Mouse (Mus musculus) neural tube, embryonic 11.5 days (tissue): ENCODE measurements around the gene Arhgdia. TPM values are rescaled to one million over a fixed set of nuclear protein-coding genes. Genes with fewer than 3 reads are reported as not detected.
"Not testable (repeated sequence)": the region's sequence is repeated elsewhere in the genome, so short reads cannot be mapped to it uniquely, and the experiment has no call there.

Experiments
- ATAC-seq: fragments of 200-750 bp; cut with Nextera tagmentation; 2 replicates; pipeline ENCODE4 v1.8.0; 2017; ENCODE audit warnings: moderate number of reproducible peaks, mild to moderate bottlenecking, moderate TSS enrichment, moderate library complexity; ENCODE audit not compliant: insufficient read depth, low FRiP score, low TSS enrichment
- DNase-seq: peaks from one replicate; pipeline ENCODE4 v3.0.0-alpha.2; 2015; ENCODE audit warnings: low spot score
- H3K27ac ChIP-seq: fragments of 300-500 bp; sonication (generic); 2 replicates; pipeline ENCODE4 v1.5.1; 2014; ENCODE audit warnings: low read depth, mild to moderate bottlenecking, low read length
- H3K27me3 ChIP-seq: fragments of 300-500 bp; sonication (generic); 2 replicates; pipeline ENCODE4 v1.6.1; 2014; ENCODE audit warnings: mild to moderate bottlenecking, low read length, mixed read lengths; ENCODE audit not compliant: control insufficient read depth, insufficient read depth
- H3K36me3 ChIP-seq: fragments of 300-500 bp; sonication (generic); 2 replicates; pipeline ENCODE4 v1.6.1; 2014; ENCODE audit warnings: mild to moderate bottlenecking, low read length, moderate library complexity, mixed read lengths; ENCODE audit not compliant: control insufficient read depth, insufficient read depth
- H3K4me1 ChIP-seq: fragments of 300-500 bp; sonication (generic); 2 replicates; pipeline ENCODE4 v1.6.1; 2014; ENCODE audit warnings: low read length, mixed read lengths; ENCODE audit not compliant: control insufficient read depth, insufficient read depth
- H3K4me2 ChIP-seq: fragments of 300-500 bp; sonication (generic); 2 replicates; pipeline ENCODE4 v1.6.1; 2014; ENCODE audit warnings: low read depth, mild to moderate bottlenecking, moderate library complexity
- H3K4me3 ChIP-seq: fragments of 300-500 bp; sonication (generic); 2 replicates; pipeline ENCODE4 v1.5.1; 2014; ENCODE audit warnings: low read depth, low read length
- H3K9ac ChIP-seq: fragments of 300-500 bp; sonication (generic); 2 replicates; pipeline ENCODE4 v1.6.1; 2014; ENCODE audit warnings: mild to moderate bottlenecking, low read length
- H3K9me3 ChIP-seq: fragments of 300-500 bp; sonication (generic); 2 replicates; pipeline ENCODE4 v1.6.1; 2016; ENCODE audit warnings: low read length; ENCODE audit not compliant: control insufficient read depth
- WGBS: fragments of 180-500 bp; shearing (Covaris S2); extraction: QIAGEN DNeasy Blood & Tissue Kit; methylation state at CpG from one replicate; pipeline ENCODE4 v1.1.7; 2014; 5-methylcytosine and 5-hydroxymethylcytosine counted together
- polyA plus RNA-seq: library from polyadenylated mRNA; unstranded; fragments of >200 nt; fragmentation: Nextera tagmentation; extraction: Ambion mirVana; gene quantifications from 2 replicates; pipeline ENCODE4 v1.2.1, GENCODE M21; 2014

Arhgdia gene
- polyA plus RNA-seq, 1 experiment from 2014 or later = 719 TPM

DNA sequence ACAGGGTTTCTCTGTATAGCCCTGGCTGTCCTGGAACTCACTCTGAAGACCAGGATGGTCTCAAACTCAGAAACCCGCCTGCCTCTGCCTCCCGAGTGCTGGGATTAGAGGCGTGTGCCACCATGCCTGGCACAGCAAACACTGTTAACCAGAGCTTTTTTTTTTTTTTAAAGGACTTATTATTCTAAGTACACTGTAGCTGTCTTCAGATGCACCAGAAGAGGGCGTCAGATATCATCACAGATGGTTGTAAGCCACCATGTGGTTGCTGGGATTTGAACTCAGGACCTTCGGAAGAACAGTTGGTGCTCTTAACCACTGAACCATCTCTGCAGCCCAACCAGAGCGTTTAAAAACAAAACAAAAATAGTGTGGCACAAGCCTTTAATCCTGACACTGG lies 22.6 kb downstream of the Arhgdia start:
- WGBS = 89% methylated on average over 6 of the region's 6 CpGs
- not testable (repeated sequence) for H3K9ac ChIP-seq
- H3K36me3 ChIP-seq = peaks cover 40% of the 10 kb centered on the region

DNA sequence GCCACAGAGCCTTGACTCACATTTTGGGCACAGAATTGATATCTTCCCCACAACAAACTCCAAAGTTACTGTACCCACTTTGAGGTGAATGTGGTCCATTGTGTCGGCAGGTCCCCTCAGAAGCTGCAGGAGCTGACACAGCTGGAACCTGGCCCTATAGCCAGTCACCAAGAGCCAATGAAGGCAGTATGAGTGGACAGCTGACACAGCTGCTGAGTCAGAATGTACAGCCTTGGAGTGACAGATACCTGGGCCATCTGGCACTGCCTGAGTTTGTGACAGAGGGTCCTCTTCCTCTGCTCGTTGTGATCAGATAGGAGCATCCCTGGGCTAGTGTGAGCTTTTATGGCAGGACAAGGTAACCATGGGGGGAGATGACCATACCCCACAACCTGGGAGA lies 26.2 kb downstream of the Arhgdia start:
- WGBS = 82% methylated on average over 2 of the region's 2 CpGs
- no peak overlapping the region for H3K4me2 ChIP-seq
- no peaks in the 10 kb centered on the region for H3K4me1 ChIP-seq
- DNase-seq (no peak), ATAC-seq (no peak)
- H3K9ac ChIP-seq = no peak overlapping the region
- no peak overlapping the region for H3K27ac ChIP-seq
- no peaks in the 10 kb centered on the region for H3K27me3 ChIP-seq
- H3K36me3 ChIP-seq = peaks cover 5% of the 10 kb centered on the region
- H3K9me3 ChIP-seq = no peaks in the 10 kb centered on the region
- no peak overlapping the region for H3K4me3 ChIP-seq

More for the DNA sequence above, 22.6 kb downstream of the Arhgdia start:
- H3K4me1 ChIP-seq, H3K27me3 ChIP-seq, H3K4me3 ChIP-seq, H3K27ac ChIP-seq, DNase-seq, H3K4me2 ChIP-seq, H3K9me3 ChIP-seq, ATAC-seq: not testable (repeated sequence)

DNA sequence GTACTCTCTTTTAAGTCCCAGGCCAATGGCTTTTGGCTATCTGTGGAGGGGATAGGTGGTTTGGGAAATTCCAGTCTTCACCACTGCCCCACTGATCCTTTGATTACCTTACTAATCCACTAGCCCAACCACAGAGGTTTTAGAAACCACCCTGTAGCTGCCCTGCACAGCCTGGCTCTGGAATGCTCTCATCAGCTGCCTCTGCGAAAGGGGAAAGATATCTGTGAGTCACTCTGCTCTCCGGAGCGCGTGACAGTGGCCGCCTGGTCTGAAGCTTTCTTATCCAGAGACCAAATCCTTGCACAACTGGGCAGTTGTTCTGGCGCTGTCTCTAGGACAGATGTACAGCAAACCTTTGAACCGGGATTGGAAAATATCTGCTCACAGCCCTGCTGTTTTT lies 26.6 kb downstream of the Arhgdia start:
- 86% methylated on average over 7 of the region's 7 CpGs for WGBS
- no peak overlapping the region for H3K4me3 ChIP-seq

DNA sequence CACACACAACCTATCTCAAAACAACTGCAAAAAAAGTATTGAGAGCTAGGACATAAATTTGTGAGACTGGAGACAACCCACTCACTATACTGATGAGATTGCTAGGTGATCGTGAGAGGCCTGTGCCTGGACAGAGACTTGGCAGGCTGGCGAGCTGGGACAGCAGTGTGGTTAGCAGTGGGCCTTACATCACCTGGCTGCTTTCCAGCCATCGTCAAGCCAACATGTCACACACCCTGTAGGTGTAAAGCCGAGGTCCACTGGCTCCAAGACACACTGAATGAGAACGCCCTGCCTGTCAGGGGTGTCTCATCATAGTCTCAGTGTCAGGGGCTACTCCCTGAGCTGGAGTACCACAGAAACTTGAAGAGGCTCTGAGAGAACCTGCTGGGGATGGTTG lies 28.7 kb downstream of the Arhgdia start:
- Histone ChIP-seq H3K4me1 (peaks cover 14% of the 10 kb centered on the region), H3K4me3 (no peak overlapping the region), H3K27me3 (no peaks in the 10 kb centered on the region), H3K36me3 (no peaks in the 10 kb centered on the region), H3K4me2 (no peak overlapping the region), H3K27ac (no peak overlapping the region), H3K9ac (no peak overlapping the region), H3K9me3 (no peaks in the 10 kb centered on the region)
- ATAC-seq = no peak
- DNase-seq = no peak
- WGBS = 81% methylated on average over 5 of the region's 5 CpGs

More for the DNA sequence above, 26.6 kb downstream of the Arhgdia start:
- peaks cover 4% of the 10 kb centered on the region; the same call in 1 of the 2 replicates for H3K36me3 ChIP-seq
- no peaks in the 10 kb centered on the region for H3K9me3 ChIP-seq
- no peak overlapping the region for H3K27ac ChIP-seq
- H3K27me3 ChIP-seq = no peaks in the 10 kb centered on the region
- no peak for DNase-seq
- H3K9ac ChIP-seq = no peak overlapping the region; the same call in 1 of the 2 replicates
- H3K4me2 ChIP-seq = no peak overlapping the region
- H3K4me1 ChIP-seq = peaks cover 3% of the 10 kb centered on the region
- no peak for ATAC-seq

DNA sequence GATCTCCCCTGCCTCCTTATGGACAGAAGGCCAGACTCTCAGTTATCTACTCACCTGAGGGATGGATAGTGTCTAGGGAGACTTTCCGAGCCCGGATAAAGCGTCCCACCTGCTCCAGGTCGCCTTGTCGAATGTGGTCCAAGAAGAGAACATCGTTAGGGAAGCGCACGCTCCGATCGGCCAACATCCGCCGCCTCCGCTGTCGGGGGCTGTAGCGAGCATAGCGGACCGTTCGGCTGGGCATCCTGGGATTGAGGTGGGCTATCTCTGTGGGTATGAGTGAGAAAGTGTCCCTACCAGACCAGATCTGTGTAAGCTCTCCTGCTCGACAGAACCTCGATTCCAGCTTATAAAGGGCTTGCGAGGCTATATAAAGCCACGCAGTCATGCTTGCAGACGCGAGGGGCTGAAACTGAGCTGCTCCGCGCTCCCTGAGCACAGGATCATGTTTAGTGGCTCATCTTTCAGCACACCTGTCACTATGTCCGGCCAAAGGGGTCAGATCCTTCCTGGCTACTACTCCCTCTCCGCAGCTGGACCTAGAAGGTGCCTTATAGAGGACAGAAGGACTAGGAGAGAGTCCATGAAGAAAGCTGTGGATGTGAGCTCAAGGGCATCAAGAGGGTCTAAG lies 30.5 kb downstream of the Arhgdia start, which contains the start of gene Ppp1r27:
Ppp1r27 (minus strand) TSS at position 323 of the 631 bp plus-strand sequence.
- H3K9me3 ChIP-seq = no peaks in the 10 kb centered on the region
- WGBS = 93% methylated on average over 28 of the region's 28 CpGs
- ATAC-seq (no peak), DNase-seq (no peak)
- peak within 1 kb of the TSS; percentile 96 for H3K9ac ChIP-seq
- peaks cover 14% of the 10 kb centered on the region for H3K4me1 ChIP-seq
- peak within 1 kb of the TSS; percentile 99 for H3K4me3 ChIP-seq
- H3K4me2 ChIP-seq = peak within 1 kb of the TSS; percentile 97
- no peaks in the 10 kb centered on the region for H3K27me3 ChIP-seq
- H3K36me3 ChIP-seq = no peaks in the 10 kb centered on the region
- H3K27ac ChIP-seq = peak within 1 kb of the TSS; percentile 78; the same call in 1 of the 2 replicates

DNA sequence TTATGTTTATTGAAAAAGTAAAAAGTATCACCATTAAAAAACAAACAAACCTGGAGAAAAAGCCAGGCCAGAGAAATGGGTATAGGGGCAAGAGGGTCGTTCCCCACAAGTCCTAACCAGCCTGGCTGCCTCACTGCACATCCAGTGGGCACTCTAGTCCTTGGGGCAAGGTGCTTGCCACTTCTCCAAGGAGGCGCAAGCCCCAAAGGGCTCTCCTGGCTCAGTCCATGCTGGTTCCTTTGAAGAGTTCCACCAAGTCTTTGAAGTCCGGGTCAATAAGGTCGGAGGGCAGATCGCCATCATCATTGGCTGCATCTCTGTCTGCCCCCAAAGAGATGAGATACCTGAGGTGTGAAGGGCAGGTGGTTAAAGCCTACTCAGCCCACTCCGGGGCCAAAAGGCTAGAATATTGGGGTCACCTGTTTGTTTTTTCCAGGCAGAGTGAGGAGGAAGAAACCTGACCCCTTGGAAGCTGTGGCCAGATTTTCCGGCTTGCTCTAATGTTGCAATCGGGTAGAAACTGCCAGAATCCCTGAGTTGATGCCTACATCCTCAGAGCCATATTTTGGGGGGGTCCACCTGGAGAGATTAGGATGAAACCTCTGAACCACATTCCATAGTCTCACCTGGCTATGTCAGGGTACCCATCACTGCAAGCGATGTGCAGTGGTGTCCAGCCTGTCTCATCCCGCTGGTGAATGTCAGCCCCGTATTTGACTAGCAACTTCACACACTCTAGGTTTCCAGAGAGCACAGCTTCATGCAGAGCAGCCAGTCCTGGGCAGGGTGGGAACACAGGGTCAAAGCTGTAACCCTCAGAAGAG lies 31.2 kb downstream of the Arhgdia start:
- H3K27me3 ChIP-seq = no peaks in the 10 kb centered on the region
- DNase-seq = peak; percentile 9
- H3K9me3 ChIP-seq = no peaks in the 10 kb centered on the region
- H3K4me2 ChIP-seq = peak overlapping the region; percentile 97
- H3K4me1 ChIP-seq = peaks cover 14% of the 10 kb centered on the region
- peak overlapping the region; percentile 96 for H3K9ac ChIP-seq
- H3K4me3 ChIP-seq = peak overlapping the region; percentile 99
- H3K27ac ChIP-seq = peak overlapping the region; percentile 78
- H3K36me3 ChIP-seq = no peaks in the 10 kb centered on the region
- 73% methylated on average over 11 of the region's 11 CpGs for WGBS
- ATAC-seq = no peak

DNA sequence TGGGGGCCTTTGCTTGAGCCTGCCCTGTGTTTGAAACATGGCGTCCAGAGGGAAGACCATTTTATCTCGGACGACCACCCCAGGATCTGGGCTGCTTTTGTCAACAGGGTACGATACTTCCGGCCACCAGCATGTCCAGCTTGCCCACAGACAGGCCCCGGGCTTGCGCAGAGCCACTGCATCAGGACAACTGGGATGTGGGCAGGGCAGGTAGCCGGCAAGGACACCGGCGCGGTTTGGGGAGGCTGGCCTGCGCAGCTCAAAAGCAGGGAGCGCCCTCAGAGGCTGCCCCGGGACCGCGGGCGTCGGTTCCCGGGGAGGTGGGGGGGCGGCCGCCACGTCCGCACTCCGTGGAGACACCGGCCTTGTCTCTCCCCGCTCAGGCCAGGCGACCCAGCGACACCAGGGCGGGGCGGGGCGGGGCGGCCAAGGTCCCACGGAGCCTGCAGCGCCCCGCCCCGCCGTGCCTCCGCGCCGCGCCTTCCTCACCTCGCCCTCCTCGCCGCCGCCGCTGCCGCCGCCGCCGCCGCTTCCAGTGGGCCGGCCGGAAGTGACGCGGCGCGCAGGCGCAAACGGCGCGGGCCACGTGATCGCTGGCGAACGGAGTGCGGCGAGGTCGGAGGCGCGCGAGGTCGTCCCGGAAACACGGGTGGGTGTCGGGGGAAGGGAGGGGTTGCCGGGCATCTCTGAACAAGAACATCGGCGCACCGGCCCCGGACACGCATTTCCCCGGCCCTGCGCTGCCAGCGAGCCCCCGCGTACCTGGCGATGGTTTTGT lies 32.1 kb downstream of the Arhgdia start, which contains the start of gene Mcrip1:
Mcrip1 (minus strand) TSS at position 560 of the 778 bp plus-strand sequence.
- ATAC-seq (peak; percentile 87), DNase-seq (peak; percentile 94)
- H3K4me3 ChIP-seq = peak within 1 kb of the TSS; percentile 99
- no peaks in the 10 kb centered on the region for H3K9me3 ChIP-seq
- under 1% methylated on average over 84 of the region's 87 CpGs for WGBS
- peak within 1 kb of the TSS; percentile 96 for H3K9ac ChIP-seq
- H3K36me3 ChIP-seq = peaks cover 3% of the 10 kb centered on the region; the same call in 1 of the 2 replicates
- H3K27ac ChIP-seq = peak within 1 kb of the TSS; percentile 78
- H3K27me3 ChIP-seq = no peaks in the 10 kb centered on the region
- peaks cover 14% of the 10 kb centered on the region for H3K4me1 ChIP-seq
- peak within 1 kb of the TSS; percentile 97 for H3K4me2 ChIP-seq

DNA sequence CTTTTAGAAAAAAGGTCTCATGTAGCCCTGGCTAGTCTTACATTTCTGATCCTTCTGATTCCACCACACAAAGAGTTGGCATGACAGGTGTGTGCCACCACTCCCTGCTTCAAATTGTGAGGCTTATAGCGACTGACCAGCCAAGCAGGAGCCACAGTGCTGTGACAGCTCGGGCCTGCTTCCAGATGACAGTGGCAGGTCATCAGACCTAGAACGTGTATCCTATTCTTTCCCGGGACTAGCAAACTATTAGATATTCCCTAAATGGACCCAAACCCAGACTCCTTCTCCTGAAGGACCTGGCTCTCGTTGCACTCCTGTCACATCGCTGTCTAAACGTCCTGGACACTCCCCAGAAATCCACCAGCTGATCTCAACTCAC lies 32.6 kb downstream of the Arhgdia start:
- Histone ChIP-seq H3K4me3 (peak overlapping the region; percentile 99), H3K27ac (peak overlapping the region; percentile 78; the same call in 1 of the 2 replicates), H3K4me2 (peak overlapping the region; percentile 97), H3K4me1 (peaks cover 14% of the 10 kb centered on the region), H3K36me3 (peaks cover 6% of the 10 kb centered on the region; the same call in 1 of the 2 replicates), H3K27me3 (no peaks in the 10 kb centered on the region), H3K9me3 (no peaks in the 10 kb centered on the region), H3K9ac (peak overlapping the region; percentile 96)
- no peak for ATAC-seq
- WGBS = 35% methylated on average over 7 of the region's 7 CpGs
- no peak for DNase-seq
